Mouse (Mus musculus) retina, adult 2 months (tissue): ENCODE results near the gene Plpp3.

Source experiments
- DNase-seq: peaks from one replicate; pipeline ENCODE4 v3.0.0-alpha.2; 2012; ENCODE audit warnings: low read depth, low spot score

Gene Plpp3

GRCm38 (mm10) chr4:105219316-105219715 lies 62.2 kb downstream of the Plpp3 start:
- DNase-seq = no peak

- DNase-seq = no peak
Measured at GRCm38 (mm10) chr4:105220849-105221248, 63.7 kb downstream of the Plpp3 start.

- no peak for DNase-seq
Measured at GRCm38 (mm10) chr4:105221256-105221840, 64.2 kb downstream of the Plpp3 start.

GRCm38 (mm10) chr4:105223101-105223924 lies 66.2 kb downstream of the Plpp3 start:
- no peak for DNase-seq

GRCm38 (mm10) chr4:105223925-105224300 lies 66.8 kb downstream of the Plpp3 start:
- no peak for DNase-seq

GRCm38 (mm10) chr4:105225512-105225911 lies 68.4 kb downstream of the Plpp3 start:
- no peak for DNase-seq

GRCm38 (mm10) chr4:105226351-105226750 lies 69.2 kb downstream of the Plpp3 start:
- no peak for DNase-seq

GRCm38 (mm10) chr4:105230127-105230526 lies 73.0 kb downstream of the Plpp3 start:
- DNase-seq = no peak

- no peak for DNase-seq
Measured at GRCm38 (mm10) chr4:105240233-105240632, 83.1 kb downstream of the Plpp3 start.

- no peak for DNase-seq
Measured at GRCm38 (mm10) chr4:105244931-105245330, 87.8 kb downstream of the Plpp3 start.

- no peak for DNase-seq
Measured at GRCm38 (mm10) chr4:105245479-105245944, 88.4 kb downstream of the Plpp3 start.

GRCm38 (mm10) chr4:105246331-105246730 lies 89.2 kb downstream of the Plpp3 start:
- DNase-seq = no peak

GRCm38 (mm10) chr4:105248161-105248560 lies 91.0 kb downstream of the Plpp3 start:
- DNase-seq = no peak

GRCm38 (mm10) chr4:105249283-105249682 lies 92.1 kb downstream of the Plpp3 start:
- DNase-seq = no peak

- DNase-seq = no peak
Measured at GRCm38 (mm10) chr4:105250946-105251345, 93.8 kb downstream of the Plpp3 start.

GRCm38 (mm10) chr4:105252044-105252443 lies 94.9 kb downstream of the Plpp3 start:
- DNase-seq = no peak

GRCm38 (mm10) chr4:105252571-105253200 lies 95.5 kb downstream of the Plpp3 start:
- no peak for DNase-seq

- DNase-seq = no peak
Measured at GRCm38 (mm10) chr4:105253453-105254341, 96.5 kb downstream of the Plpp3 start.

- no peak for DNase-seq
Measured at GRCm38 (mm10) chr4:105254365-105254764, 97.2 kb downstream of the Plpp3 start.

- DNase-seq = no peak
Measured at GRCm38 (mm10) chr4:105255185-105255584, 98.0 kb downstream of the Plpp3 start.
